Mouse (Mus musculus) kidney, embryonic 15.5 days (tissue): ENCODE measurements around the gene Kalrn. TPM values are rescaled to one million over a fixed set of nuclear protein-coding genes. Genes with fewer than 3 reads are reported as not detected.

Experiments used
- ATAC-seq: fragments of 200-750 bp; cut with Nextera tagmentation; replicated peaks from 2 replicates; pipeline ENCODE4 v1.8.0; 2017; ENCODE audit warnings: moderate TSS enrichment; ENCODE audit not compliant: low FRiP score
- H3K27ac ChIP-seq: fragments of 300-500 bp; sonication (generic); 2 replicates; pipeline ENCODE4 v1.5.1; 2015; ENCODE audit warnings: mild to moderate bottlenecking, inconsistent platforms
- H3K27me3 ChIP-seq: fragments of 300-500 bp; sonication (generic); 2 replicates; pipeline ENCODE4 v1.6.1; 2015; ENCODE audit warnings: inconsistent platforms
- H3K36me3 ChIP-seq: fragments of 300-500 bp; sonication (generic); 2 replicates; pipeline ENCODE4 v1.6.1; 2015; ENCODE audit warnings: inconsistent platforms
- H3K4me1 ChIP-seq: fragments of 300-500 bp; sonication (generic); 2 replicates; pipeline ENCODE4 v1.6.1; 2015; ENCODE audit warnings: inconsistent platforms
- H3K4me2 ChIP-seq: fragments of 300-500 bp; sonication (generic); 2 replicates; pipeline ENCODE4 v1.6.1; 2015; ENCODE audit warnings: moderate library complexity, mild to moderate bottlenecking, inconsistent platforms
- H3K4me3 ChIP-seq: fragments of 300-500 bp; sonication (generic); replicated peaks from 2 replicates; pipeline ENCODE4 v1.5.1; 2015; ENCODE audit warnings: mild to moderate bottlenecking, inconsistent platforms
- H3K9ac ChIP-seq: fragments of 300-500 bp; sonication (generic); 2 replicates; pipeline ENCODE4 v1.6.1; 2015; ENCODE audit warnings: mild to moderate bottlenecking, inconsistent platforms
- H3K9me3 ChIP-seq: fragments of 300-500 bp; sonication (generic); replicated peaks from 2 replicates; pipeline ENCODE4 v1.6.1; 2016; ENCODE audit warnings: inconsistent platforms
- WGBS: fragments of 180-500 bp; shearing (Covaris S2); methylation state at CpG from one replicate; pipeline ENCODE4 v1.1.7; 2015; ENCODE audit warnings: mixed read lengths; 5-methylcytosine and 5-hydroxymethylcytosine counted together
- polyA plus RNA-seq: library from polyadenylated mRNA; unstranded; fragments of >200 nt; fragmentation: Nextera tagmentation; extraction: Ambion mirVana; gene quantifications from 2 replicates; pipeline ENCODE4 v1.2.1, GENCODE M21; 2015

Gene Kalrn
- polyA plus RNA-seq, 1 experiment from 2014 or later: 15.8 TPM

DNA sequence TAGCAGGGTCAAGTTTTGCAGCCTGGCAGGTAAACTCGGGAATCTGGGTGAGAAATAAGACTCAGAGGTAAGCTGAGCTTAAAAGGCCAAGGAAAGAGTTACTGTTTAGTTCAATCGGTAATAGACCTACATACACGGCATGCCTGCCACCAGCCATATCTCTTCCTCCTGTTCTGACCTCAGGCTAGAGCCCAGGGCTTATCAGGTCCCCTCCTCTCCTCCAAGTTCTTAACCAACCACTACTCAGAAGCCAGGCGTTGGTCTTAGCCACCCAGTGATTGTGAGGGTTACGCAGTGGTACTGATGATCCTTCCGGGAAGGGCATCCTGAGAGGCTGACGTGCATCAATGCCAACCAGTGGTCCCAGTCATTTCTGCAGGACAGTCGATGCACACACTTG, 649.6 kb downstream of the Kalrn start:
- 80% methylated on average over 8 of the region's 8 CpGs for WGBS
- no peaks in the 10 kb centered on the region for H3K27me3 ChIP-seq
- no peak overlapping the region for H3K4me3 ChIP-seq
- H3K27ac ChIP-seq: peak overlapping the region; percentile 80; the same call in 1 of the 2 replicates
- peaks cover 46% of the 10 kb centered on the region for H3K4me1 ChIP-seq
- peaks cover 10% of the 10 kb centered on the region; the same call in 1 of the 2 replicates for H3K36me3 ChIP-seq
- no peak overlapping the region for H3K4me2 ChIP-seq
- no peak overlapping the region for H3K9ac ChIP-seq
- ATAC-seq: no peak
- no peaks in the 10 kb centered on the region for H3K9me3 ChIP-seq

GRCm38 (mm10) chr16:33923001-33923316, 650.4 kb downstream of the Kalrn start:
- WGBS: 21% methylated on average over 5 of the region's 5 CpGs
- Histone ChIP-seq H3K27me3 (no peaks in the 10 kb centered on the region), H3K4me2 (no peak overlapping the region), H3K4me1 (peaks cover 43% of the 10 kb centered on the region), H3K4me3 (no peak overlapping the region), H3K36me3 (peaks cover 10% of the 10 kb centered on the region; the same call in 1 of the 2 replicates), H3K9ac (no peak overlapping the region), H3K27ac (peak overlapping the region; percentile 80), H3K9me3 (no peaks in the 10 kb centered on the region)
- ATAC-seq: no peak

GRCm38 (mm10) chr16:33922111-33923000, 651.0 kb downstream of the Kalrn start:
- WGBS: 15% methylated on average over 18 of the region's 18 CpGs
- Histone ChIP-seq H3K27ac (peak overlapping the region; percentile 80), H3K36me3 (peaks cover 10% of the 10 kb centered on the region; the same call in 1 of the 2 replicates), H3K9me3 (no peaks in the 10 kb centered on the region), H3K27me3 (no peaks in the 10 kb centered on the region), H3K4me3 (no peak overlapping the region), H3K4me2 (peak overlapping the region; percentile 8), H3K9ac (no peak overlapping the region), H3K4me1 (peaks cover 49% of the 10 kb centered on the region)
- ATAC-seq: peak; percentile 87

DNA sequence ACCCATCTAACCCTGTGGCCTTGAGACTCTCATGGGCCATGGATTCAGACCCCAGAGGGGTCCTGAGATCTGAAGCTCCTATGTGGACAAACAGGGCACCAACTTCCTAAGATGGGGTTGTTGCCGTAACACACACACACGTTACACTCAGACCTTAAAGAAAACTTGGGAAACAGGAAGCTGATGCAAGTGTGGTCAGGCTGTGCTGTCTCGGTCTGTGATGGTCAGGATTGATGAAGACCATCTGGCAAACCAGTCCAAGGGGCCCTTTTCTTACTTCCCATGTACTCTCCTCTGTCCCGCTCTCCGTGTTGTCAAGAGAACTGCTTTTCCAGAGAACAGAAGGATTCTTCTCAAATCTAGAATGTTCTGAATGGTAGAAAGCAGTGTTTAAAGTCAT, 651.8 kb downstream of the Kalrn start:
- H3K36me3 ChIP-seq: peaks cover 10% of the 10 kb centered on the region; the same call in 1 of the 2 replicates
- H3K4me2 ChIP-seq: peak overlapping the region; percentile 8; the same call in 1 of the 2 replicates
- H3K4me3 ChIP-seq: no peak overlapping the region
- H3K9me3 ChIP-seq: no peaks in the 10 kb centered on the region
- no peak; the same call in 1 of the 2 replicates for ATAC-seq
- peak overlapping the region; percentile 80 for H3K27ac ChIP-seq
- 42% methylated on average over 5 of the region's 5 CpGs for WGBS
- H3K4me1 ChIP-seq: peaks cover 58% of the 10 kb centered on the region
- no peak overlapping the region for H3K9ac ChIP-seq
- no peaks in the 10 kb centered on the region for H3K27me3 ChIP-seq

Other genes starting within 250 kb of the Kalrn start
- gene Ropn1, start 76.4 kb upstream of the Kalrn start, polyA plus RNA-seq: not detected in 2 replicates
- gene Ccdc14, start 117.1 kb upstream of the Kalrn start, polyA plus RNA-seq: 7.0 and 7.6 TPM in 2 replicates
- 47.5 and 97.3 TPM in 2 replicates for gene Mylk, start 171.7 kb upstream of the Kalrn start, polyA plus RNA-seq